Mouse (Mus musculus) neural tube, postnatal 0 days (tissue): ENCODE results near the gene Vmn1r210. TPM values are rescaled to one million over a fixed set of nuclear protein-coding genes. Genes with fewer than 3 reads are reported as not detected.

Source experiments
- polyA plus RNA-seq: library from polyadenylated mRNA; unstranded; fragments of >200 nt; fragmentation: Nextera tagmentation; extraction: Ambion mirVana; gene quantifications from 2 replicates; pipeline ENCODE4 v1.2.1, GENCODE M21; 2015

Gene Vmn1r210
- polyA plus RNA-seq, result not detected in 2 replicates

GRCm38 (mm10) chr13:22831248-22831647 is at the start of gene Vmn1r210:
Gene Vmn1r210, minus strand, starts transcription at chr13:22831348.

GRCm38 (mm10) chr13:22857461-22857860 is 26.3 kb upstream of the Vmn1r210 start, which contains the start of gene Vmn1r211:
Gene Vmn1r211, minus strand, starts transcription at chr13:22857561.

GRCm38 (mm10) chr13:22809582-22809981 is 21.6 kb downstream of the Vmn1r210 start, which contains the start of gene Vmn1r209:
Gene Vmn1r209, minus strand, starts transcription at chr13:22809682.

GRCm38 (mm10) chr13:22777300-22777699 is 53.8 kb downstream of the Vmn1r210 start, which contains the start of gene Vmn1r208:
Gene Vmn1r208, minus strand, starts transcription at chr13:22777400.

Other genes starting within 250 kb of the Vmn1r210 start
- gene Vmn1r205, start 238.3 kb downstream of the Vmn1r210 start, polyA plus RNA-seq, result not detected in 2 replicates
- gene Vmn1r206, start 207.1 kb downstream of the Vmn1r210 start, polyA plus RNA-seq, result not detected in 2 replicates
- gene Vmn1r207-ps, start 101.7 kb downstream of the Vmn1r210 start, polyA plus RNA-seq, result not detected in 2 replicates
- gene Vmn1r208, start 53.9 kb downstream of the Vmn1r210 start, polyA plus RNA-seq, result not detected in 2 replicates
- gene Vmn1r209, start 21.7 kb downstream of the Vmn1r210 start, polyA plus RNA-seq, result 0.04 TPM in 1 of 2 replicates, not detected in the other
- gene Vmn1r211, start 26.2 kb upstream of the Vmn1r210 start, polyA plus RNA-seq, result not detected in 2 replicates
- gene Vmn1r212, start 52.9 kb upstream of the Vmn1r210 start, polyA plus RNA-seq, result not detected in 2 replicates
- gene Vmn1r213, start 176.3 kb upstream of the Vmn1r210 start, polyA plus RNA-seq, result not detected in 2 replicates
- not detected in 2 replicates for gene Vmn1r214, start 199.1 kb upstream of the Vmn1r210 start, polyA plus RNA-seq
- gene Vmn1r215, start 236.7 kb upstream of the Vmn1r210 start, polyA plus RNA-seq, result not detected in 2 replicates